Mouse (Mus musculus) heart, embryonic 11.5 days (tissue): Measurements from ENCODE around the gene Ankle1. TPM values are rescaled to one million over a fixed set of nuclear protein-coding genes. Genes with fewer than 3 reads are reported as not detected.

Experiments used
- ATAC-seq: fragments of 200-750 bp; cut with Nextera tagmentation; replicated peaks from 2 replicates; pipeline ENCODE4 v1.8.0; 2017; ENCODE audit warnings: moderate library complexity; ENCODE audit not compliant: insufficient number of reproducible peaks, low FRiP score, low TSS enrichment
- H3K27ac ChIP-seq: fragments of 300-500 bp; sonication (generic); 2 replicates; pipeline ENCODE4 v1.5.1; 2014; ENCODE audit warnings: mild to moderate bottlenecking, low read depth, low read length
- H3K27me3 ChIP-seq: fragments of 300-500 bp; sonication (generic); 2 replicates; pipeline ENCODE4 v1.6.1; 2014; ENCODE audit warnings: mild to moderate bottlenecking, low read length, mixed read lengths; ENCODE audit not compliant: control insufficient read depth, insufficient read depth
- H3K36me3 ChIP-seq: fragments of 300-500 bp; sonication (generic); 2 replicates; pipeline ENCODE4 v1.6.1; 2014; ENCODE audit warnings: mild to moderate bottlenecking, low read length, moderate library complexity, mixed read lengths; ENCODE audit not compliant: control insufficient read depth, insufficient read depth
- H3K4me1 ChIP-seq: fragments of 300-500 bp; sonication (generic); 2 replicates; pipeline ENCODE4 v1.6.1; 2014; ENCODE audit warnings: low read length; ENCODE audit not compliant: control insufficient read depth, insufficient read depth
- H3K4me2 ChIP-seq: fragments of 300-500 bp; sonication (generic); 2 replicates; pipeline ENCODE4 v1.6.1; 2014; ENCODE audit warnings: mild to moderate bottlenecking, moderate library complexity
- H3K4me3 ChIP-seq: fragments of 300-500 bp; sonication (generic); 2 replicates; pipeline ENCODE4 v1.5.1; 2014; ENCODE audit warnings: low read depth, low read length
- H3K9ac ChIP-seq: fragments of 300-500 bp; sonication (generic); 2 replicates; pipeline ENCODE4 v1.6.1; 2014; ENCODE audit warnings: mild to moderate bottlenecking, low read depth, low read length, moderate library complexity
- H3K9me3 ChIP-seq: fragments of 300-500 bp; sonication (generic); replicated peaks from 2 replicates; pipeline ENCODE4 v1.6.1; 2016; ENCODE audit warnings: low read length; ENCODE audit not compliant: control insufficient read depth
- WGBS: fragments of 180-500 bp; shearing (Covaris S2); extraction: QIAGEN DNeasy Blood & Tissue Kit; methylation state at CpG from one replicate; pipeline ENCODE4 v1.1.7; 2014; ENCODE audit not compliant: insufficient replicate concordance; 5-methylcytosine and 5-hydroxymethylcytosine counted together
- polyA plus RNA-seq: library from polyadenylated mRNA; unstranded; fragments of >200 nt; fragmentation: Nextera tagmentation; extraction: Ambion mirVana; gene quantifications from 2 replicates; pipeline ENCODE4 v1.2.1, GENCODE M21; 2014

Gene Ankle1
- polyA plus RNA-seq, 1 experiment from 2014 or later = 23.0 TPM

DNA sequence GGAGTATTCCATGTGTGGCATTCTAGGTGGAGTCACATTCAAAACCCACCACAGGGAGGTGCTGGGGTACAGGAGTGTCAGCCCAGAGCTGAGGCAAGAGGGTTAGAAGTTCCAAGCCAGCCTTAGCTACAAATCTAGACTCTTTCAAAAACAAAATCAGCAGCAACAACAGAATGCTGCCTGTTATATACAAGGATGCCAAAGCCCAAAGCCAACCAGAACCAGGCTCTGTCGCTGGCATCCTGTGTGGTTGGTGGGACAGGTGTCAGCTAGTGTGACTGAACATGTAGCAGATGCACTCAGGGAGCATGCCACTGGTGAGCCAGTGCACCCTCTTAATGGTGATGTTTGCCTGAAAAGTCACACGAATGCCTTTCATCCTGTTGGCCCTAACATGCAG is 5.0 kb upstream of the Ankle1 start:
- 83% methylated on average over 2 of the region's 2 CpGs for WGBS
- Histone ChIP-seq H3K4me2 (no peak overlapping the region), H3K4me3 (no peak overlapping the region), H3K4me1 (peaks cover 14% of the 10 kb centered on the region), H3K27me3 (no peaks in the 10 kb centered on the region), H3K36me3 (no peaks in the 10 kb centered on the region; the same call in 1 of the 2 replicates), H3K27ac (no peak overlapping the region), H3K9me3 (no peaks in the 10 kb centered on the region), H3K9ac (no peak overlapping the region)
- no peak for ATAC-seq

DNA sequence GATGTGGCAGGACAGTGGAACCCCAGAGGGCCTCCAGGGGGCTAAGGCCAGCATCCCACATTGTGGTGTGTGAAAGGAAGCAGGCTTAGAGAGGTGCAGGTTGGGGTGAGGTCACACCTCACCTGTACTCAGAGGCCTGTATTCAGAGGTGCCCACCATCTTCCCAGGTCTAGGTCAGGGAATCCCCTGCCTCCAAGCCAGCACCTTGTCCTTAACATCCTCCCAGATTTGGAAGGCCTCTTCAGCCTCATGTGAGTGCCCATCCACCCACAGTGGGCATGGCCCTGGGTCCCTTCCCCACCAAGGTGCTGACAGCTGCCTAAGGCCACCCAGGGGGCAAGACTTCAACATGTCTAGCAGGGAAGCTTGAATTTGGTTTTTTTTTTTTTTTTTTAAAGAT is 4.4 kb upstream of the Ankle1 start:
- Histone ChIP-seq H3K27me3 (no peaks in the 10 kb centered on the region), H3K9me3 (no peaks in the 10 kb centered on the region), H3K4me3 (no peak overlapping the region), H3K4me2 (no peak overlapping the region), H3K9ac (no peak overlapping the region), H3K27ac (no peak overlapping the region), H3K4me1 (peaks cover 11% of the 10 kb centered on the region), H3K36me3 (no peaks in the 10 kb centered on the region; the same call in 1 of the 2 replicates)
- no peak for ATAC-seq

DNA sequence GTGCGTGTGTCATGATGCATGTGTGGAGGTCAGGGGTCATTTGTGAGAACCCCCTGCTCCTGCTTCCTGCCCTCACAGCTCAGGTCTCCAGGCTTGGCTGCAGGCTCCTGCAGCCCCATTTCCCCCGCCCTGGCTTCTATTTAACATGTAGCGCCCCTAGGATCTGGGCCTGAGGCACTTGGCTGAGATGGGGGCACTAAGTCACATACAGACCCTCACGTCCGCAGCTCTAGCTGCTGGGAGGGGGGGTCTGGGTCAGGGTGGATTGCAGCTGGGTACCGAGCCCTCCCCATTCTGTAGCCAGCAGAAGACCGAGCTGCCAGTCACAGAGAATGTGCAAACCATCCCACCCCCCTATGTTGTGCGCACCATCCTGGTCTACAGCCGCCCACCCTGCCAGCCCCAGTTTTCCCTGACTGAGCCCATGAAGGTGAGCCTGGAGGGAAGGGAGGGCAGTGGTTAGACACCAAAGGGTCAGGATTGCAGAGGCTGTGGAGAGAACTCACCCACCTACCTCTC is 3.3 kb upstream of the Ankle1 start:
- ATAC-seq = no peak
- H3K27ac ChIP-seq = no peak overlapping the region
- no peaks in the 10 kb centered on the region for H3K9me3 ChIP-seq
- H3K4me1 ChIP-seq = peaks cover 10% of the 10 kb centered on the region
- no peak overlapping the region for H3K9ac ChIP-seq
- WGBS = 89% methylated on average over 9 of the region's 9 CpGs
- H3K27me3 ChIP-seq = no peaks in the 10 kb centered on the region
- H3K4me3 ChIP-seq = no peak overlapping the region
- H3K36me3 ChIP-seq = no peaks in the 10 kb centered on the region; the same call in 1 of the 2 replicates
- H3K4me2 ChIP-seq = no peak overlapping the region

DNA sequence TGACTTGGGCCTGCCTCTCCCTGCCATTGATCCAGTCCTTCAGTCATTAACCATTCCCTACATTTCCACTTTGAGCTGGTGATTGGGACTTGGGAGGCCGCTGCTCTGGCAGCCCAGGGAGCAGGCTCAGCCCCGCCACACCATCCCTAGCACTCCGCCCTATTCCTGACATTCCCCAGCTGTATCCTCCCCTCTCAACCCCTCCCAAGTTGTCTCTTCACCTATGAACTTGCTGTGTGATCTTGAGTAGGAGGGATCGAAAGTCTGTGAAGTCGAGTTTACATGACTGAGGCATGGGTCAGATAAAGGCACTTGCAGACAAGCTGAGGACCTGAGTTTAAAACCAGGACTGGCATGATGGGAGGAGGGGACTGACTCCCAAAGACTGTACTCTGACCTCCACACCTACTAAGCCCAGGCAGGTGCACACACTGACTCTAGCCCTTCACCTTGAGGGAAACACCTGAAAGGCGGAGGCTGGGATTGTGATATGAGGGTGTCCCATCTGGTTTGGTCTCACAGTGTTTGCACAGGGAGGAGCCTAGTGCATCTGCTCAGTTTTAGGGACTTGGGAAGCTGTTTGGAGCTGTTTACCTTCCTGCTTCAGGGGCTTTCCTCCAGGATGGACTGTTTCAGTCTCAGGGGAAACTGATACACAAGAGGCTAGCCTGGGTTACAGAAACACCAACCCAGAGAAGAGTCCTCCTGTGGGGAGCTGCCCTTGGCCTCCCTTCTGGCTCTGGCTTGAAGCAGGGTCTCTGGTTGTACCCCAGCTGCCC is 2.5 kb upstream of the Ankle1 start:
- Histone ChIP-seq H3K9me3 (no peaks in the 10 kb centered on the region), H3K4me3 (no peak overlapping the region), H3K4me1 (peaks cover 7% of the 10 kb centered on the region), H3K27ac (no peak overlapping the region), H3K9ac (no peak overlapping the region), H3K4me2 (no peak overlapping the region), H3K36me3 (peaks cover 3% of the 10 kb centered on the region; the same call in 1 of the 2 replicates), H3K27me3 (no peaks in the 10 kb centered on the region)
- 61% methylated on average over 6 of the region's 6 CpGs for WGBS
- no peak for ATAC-seq

DNA sequence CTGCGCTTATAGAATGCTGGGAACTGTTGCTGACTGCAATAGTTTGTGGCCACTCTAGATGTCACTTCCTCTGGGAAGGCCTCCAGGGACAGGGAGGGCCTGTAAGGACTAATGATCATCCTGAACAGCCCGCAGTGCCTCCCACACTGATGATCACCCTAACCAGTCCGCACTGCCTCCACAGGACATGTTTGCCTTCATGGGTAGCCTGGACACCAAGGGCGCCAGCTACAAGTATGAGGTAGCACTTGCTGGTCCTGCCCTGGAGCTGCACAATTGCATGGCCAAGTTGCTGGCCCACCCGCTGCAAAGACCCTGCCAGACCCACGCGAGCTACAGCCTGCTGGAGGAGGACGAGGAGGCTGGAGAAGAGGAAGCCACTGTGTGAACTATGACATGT is 1.8 kb upstream of the Ankle1 start:
- Histone ChIP-seq H3K9ac (no peak overlapping the region), H3K4me3 (no peak overlapping the region), H3K27ac (no peak overlapping the region), H3K27me3 (no peaks in the 10 kb centered on the region), H3K36me3 (peaks cover 9% of the 10 kb centered on the region), H3K4me2 (no peak overlapping the region), H3K9me3 (no peaks in the 10 kb centered on the region), H3K4me1 (peaks cover 7% of the 10 kb centered on the region)
- no peak for ATAC-seq
- 89% methylated on average over 8 of the region's 8 CpGs for WGBS

DNA sequence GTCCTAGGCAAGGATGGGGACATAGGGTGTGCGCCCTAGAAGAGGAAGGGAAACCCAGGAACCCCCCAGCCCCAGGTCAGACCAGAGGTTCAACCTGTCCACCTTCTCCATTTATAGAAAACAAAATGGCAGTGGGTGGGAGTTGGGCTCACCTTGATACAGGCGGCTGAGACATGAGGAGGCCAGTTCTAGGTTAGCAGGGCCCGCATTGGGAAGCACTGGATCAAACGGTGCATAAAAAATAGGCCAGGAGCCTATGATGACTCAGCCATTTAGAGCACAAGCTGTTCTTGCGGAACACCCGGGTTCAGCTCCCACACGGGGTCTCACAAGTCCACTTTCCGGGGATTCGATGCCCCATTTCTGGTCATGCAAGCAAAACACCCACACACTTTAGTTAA is 859 bp upstream of the Ankle1 start:
- Histone ChIP-seq H3K27me3 (no peaks in the 10 kb centered on the region), H3K9me3 (no peaks in the 10 kb centered on the region), H3K4me3 (no peak overlapping the region), H3K27ac (no peak overlapping the region), H3K9ac (no peak overlapping the region), H3K36me3 (peaks cover 11% of the 10 kb centered on the region), H3K4me2 (peak overlapping the region; percentile 97; the same call in 1 of the 2 replicates), H3K4me1 (peaks cover 7% of the 10 kb centered on the region)
- ATAC-seq = no peak
- WGBS = 83% methylated on average over 9 of the region's 9 CpGs

DNA sequence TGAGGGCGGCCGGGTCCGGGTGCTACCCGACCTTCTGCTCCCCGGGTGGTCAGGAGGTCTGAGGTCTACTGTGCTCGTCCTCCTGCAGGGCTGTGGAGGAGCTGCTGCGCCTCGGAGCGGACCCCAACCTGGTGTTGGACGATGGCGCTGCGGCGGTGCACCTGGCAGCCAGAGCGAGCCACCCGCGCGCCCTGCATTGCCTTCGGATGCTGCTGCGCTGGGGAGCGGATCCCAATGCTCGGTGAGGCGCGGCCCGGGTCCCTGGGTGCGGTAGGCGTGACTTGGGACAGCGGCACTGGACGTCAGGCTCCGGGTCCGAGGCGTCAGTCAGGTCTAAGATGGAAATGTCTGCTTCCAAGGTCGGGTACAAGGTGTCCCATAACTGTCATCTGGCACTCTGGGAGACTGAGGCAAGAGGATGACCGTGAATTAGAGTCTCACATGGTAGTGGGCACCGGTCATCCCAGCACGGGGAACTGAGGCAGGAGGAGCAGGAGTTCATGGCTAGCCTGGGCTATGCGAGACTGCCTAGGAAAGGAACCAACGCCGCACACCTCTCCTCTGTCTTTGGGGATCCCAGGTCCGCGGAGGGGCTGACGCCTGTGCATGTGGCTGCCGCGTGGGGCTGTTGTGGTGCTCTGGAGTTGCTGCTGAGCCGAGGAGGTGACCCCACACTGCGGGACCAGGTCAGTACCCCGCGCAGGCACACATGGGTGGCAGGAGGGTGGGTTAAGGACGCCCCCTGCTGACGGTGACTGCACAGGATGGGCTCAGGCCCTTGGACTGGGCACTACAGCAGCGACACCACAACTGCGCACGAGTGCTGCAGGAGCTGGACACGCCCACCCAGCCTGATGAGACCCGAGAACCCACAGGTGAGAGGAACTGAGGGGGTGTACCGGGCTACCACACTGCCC is 547 bp downstream of the Ankle1 start:
- 2% methylated on average over 55 of the region's 55 CpGs for WGBS
- peak overlapping the region; percentile 57 for H3K27ac ChIP-seq

DNA sequence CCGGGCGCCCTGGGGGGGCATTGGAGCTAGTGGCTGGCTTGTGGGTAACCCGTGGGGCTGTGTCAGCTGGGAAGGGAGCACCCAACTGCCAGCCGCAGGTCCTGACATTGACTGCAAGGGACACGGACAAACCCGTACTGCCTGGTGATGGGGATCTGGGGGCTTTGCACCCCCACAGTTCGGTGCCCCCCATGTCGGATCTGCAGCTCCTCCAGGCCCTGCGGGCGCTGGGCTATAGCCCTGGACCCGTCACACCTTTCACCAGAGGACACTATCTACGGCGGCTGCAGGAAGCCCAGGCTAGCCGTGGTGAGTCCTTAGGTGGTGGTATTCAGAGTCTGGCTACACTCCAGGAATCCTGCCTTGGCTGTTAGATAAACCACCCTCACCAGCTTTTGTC is 1.6 kb downstream of the Ankle1 start:
- Histone ChIP-seq H3K27ac (no peak overlapping the region), H3K4me1 (peaks cover 7% of the 10 kb centered on the region), H3K4me2 (no peak overlapping the region), H3K36me3 (peaks cover 11% of the 10 kb centered on the region), H3K9ac (0 out of 2 replicates have a peak overlapping the region, but pooled peaks have one; percentile 22), H3K27me3 (no peaks in the 10 kb centered on the region), H3K4me3 (peak overlapping the region; percentile 82; the same call in 1 of the 2 replicates), H3K9me3 (no peaks in the 10 kb centered on the region)
- ATAC-seq = no peak
- WGBS = 92% methylated on average over 14 of the region's 14 CpGs

More for the DNA sequence above, 547 bp downstream of the Ankle1 start:
- Histone ChIP-seq H3K9ac (peak overlapping the region; percentile 85), H3K27me3 (no peaks in the 10 kb centered on the region), H3K4me1 (peaks cover 7% of the 10 kb centered on the region), H3K4me2 (peak overlapping the region; percentile 97), H3K36me3 (peaks cover 11% of the 10 kb centered on the region), H3K4me3 (peak overlapping the region; percentile 82), H3K9me3 (no peaks in the 10 kb centered on the region)
- ATAC-seq = peak; percentile 76
